Mouse (Mus musculus) forebrain, embryonic 16.5 days (tissue): ENCODE measurements at regions not wholly inside any gene's neighbourhood (a gene's known extent, or its start where the extent isn't known, plus 50 kb on each side); places are given as distances from the start of the nearest gene placed in this dataset.
"Not testable (repeated sequence)": the region's sequence is repeated elsewhere in the genome, so short reads cannot be mapped to it uniquely, and the experiment has no call there.

Experiments used
- ATAC-seq: fragments of 200-750 bp; cut with Nextera tagmentation; 2 replicates; pipeline ENCODE4 v1.8.0; 2017; ENCODE audit warnings: mild to moderate bottlenecking, moderate library complexity
- H3K27ac ChIP-seq: fragments of 300-500 bp; sonication (generic); 2 replicates; pipeline ENCODE4 v1.5.1; 2014; ENCODE audit warnings: low read length, control low read depth
- H3K27me3 ChIP-seq: fragments of 300-500 bp; sonication (generic); replicated peaks from 2 replicates; pipeline ENCODE4 v1.6.1; 2014; ENCODE audit warnings: low read length; ENCODE audit not compliant: control insufficient read depth, insufficient read depth
- H3K36me3 ChIP-seq: fragments of 300-500 bp; sonication (generic); 2 replicates; pipeline ENCODE4 v1.6.1; 2014; ENCODE audit not compliant: control insufficient read depth, insufficient read depth
- H3K4me1 ChIP-seq: fragments of 300-500 bp; sonication (generic); replicated peaks from 2 replicates; pipeline ENCODE4 v1.6.1; 2014; ENCODE audit warnings: low read length; ENCODE audit not compliant: control insufficient read depth, insufficient read depth
- H3K4me2 ChIP-seq: fragments of 300-500 bp; sonication (generic); 2 replicates; pipeline ENCODE4 v1.6.1; 2014; ENCODE audit warnings: mild to moderate bottlenecking, low read length, control low read depth
- H3K4me3 ChIP-seq: fragments of 300-500 bp; sonication (generic); replicated peaks from 2 replicates; pipeline ENCODE4 v1.5.1; 2014; ENCODE audit warnings: mild to moderate bottlenecking, low read length, control low read depth
- H3K9ac ChIP-seq: fragments of 300-500 bp; sonication (generic); replicated peaks from 2 replicates; pipeline ENCODE4 v1.6.1; 2014; ENCODE audit warnings: low read depth, low read length, control low read depth
- H3K9me3 ChIP-seq: fragments of 300-500 bp; sonication (generic); 2 replicates; pipeline ENCODE4 v1.6.1; 2016; ENCODE audit warnings: low read length; ENCODE audit not compliant: control insufficient read depth
- WGBS: fragments of 180-500 bp; shearing (Covaris S2); extraction: QIAGEN DNeasy Blood & Tissue Kit; methylation state at CpG from one replicate; pipeline ENCODE4 v1.1.7; 2014; 5-methylcytosine and 5-hydroxymethylcytosine counted together

DNA sequence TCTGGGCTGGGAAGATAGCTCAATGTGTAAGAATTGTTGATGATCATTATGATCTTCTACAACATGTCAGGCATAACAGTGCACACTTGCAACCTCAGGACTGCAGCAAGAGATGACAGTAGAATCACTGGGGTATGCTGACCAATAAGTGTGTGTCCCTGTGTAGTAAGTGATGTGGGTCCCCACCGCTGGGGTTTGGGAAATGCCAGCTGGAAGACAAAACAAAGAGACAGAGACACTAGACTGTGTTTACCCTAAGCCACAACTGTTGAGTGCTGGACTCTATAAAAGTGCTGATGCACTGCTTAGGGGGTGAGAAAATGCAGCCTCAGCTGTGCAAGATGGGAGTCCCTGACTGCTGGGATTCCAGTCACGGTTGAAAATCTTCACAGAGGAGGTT lies 448.0 kb upstream of the Cox7c start:
- Histone ChIP-seq H3K27ac (no peak overlapping the region), H3K4me1 (no peaks in the 10 kb centered on the region), H3K9me3 (no peaks in the 10 kb centered on the region), H3K4me2 (no peak overlapping the region), H3K9ac (no peak overlapping the region), H3K27me3 (no peaks in the 10 kb centered on the region), H3K36me3 (no peaks in the 10 kb centered on the region), H3K4me3 (no peak overlapping the region)
- peak; percentile 40 for ATAC-seq
- 44% methylated on average over 2 of the region's 2 CpGs for WGBS

GRCm38 (mm10) chr13:86468752-86469151 lies 422.0 kb upstream of the Cox7c start:
- Histone ChIP-seq H3K9ac (no peak overlapping the region), H3K27me3 (no peaks in the 10 kb centered on the region), H3K4me2 (no peak overlapping the region), H3K9me3 (no peaks in the 10 kb centered on the region), H3K36me3 (no peaks in the 10 kb centered on the region), H3K4me1 (no peaks in the 10 kb centered on the region), H3K4me3 (no peak overlapping the region), H3K27ac (no peak overlapping the region)
- no peak for ATAC-seq
- 77% methylated on average over 4 of the region's 4 CpGs for WGBS

DNA sequence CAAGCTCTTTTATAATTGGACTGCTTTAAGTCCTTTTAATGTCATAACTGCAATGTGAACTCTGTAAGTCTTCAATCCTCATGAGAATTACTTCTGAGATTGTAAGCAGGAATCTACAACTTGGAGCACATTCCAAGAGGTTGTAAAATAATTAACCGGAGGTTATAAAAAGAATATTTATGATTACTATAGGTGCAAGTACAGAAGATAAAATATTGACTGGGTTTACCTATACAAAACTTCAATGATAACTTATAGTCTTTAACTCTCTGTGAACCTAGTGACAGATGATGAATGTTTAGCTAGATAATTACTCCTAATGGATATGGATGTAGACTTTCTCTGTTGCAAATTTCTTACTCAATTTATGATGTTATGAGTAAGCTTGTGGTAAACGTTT lies 375.9 kb upstream of the Cox7c start:
- Histone ChIP-seq H3K9me3 (no peaks in the 10 kb centered on the region), H3K36me3 (no peaks in the 10 kb centered on the region), H3K4me2 (no peak overlapping the region), H3K4me1 (no peaks in the 10 kb centered on the region), H3K27ac (no peak overlapping the region), H3K9ac (no peak overlapping the region), H3K27me3 (no peaks in the 10 kb centered on the region), H3K4me3 (no peak overlapping the region)
- WGBS = 88% methylated on average over 2 of the region's 2 CpGs
- no peak for ATAC-seq

- Histone ChIP-seq H3K27ac (no peak overlapping the region), H3K4me3 (no peak overlapping the region), H3K4me2 (no peak overlapping the region), H3K9ac (no peak overlapping the region), H3K27me3 (no peaks in the 10 kb centered on the region), H3K36me3 (no peaks in the 10 kb centered on the region), H3K9me3 (no peaks in the 10 kb centered on the region), H3K4me1 (no peaks in the 10 kb centered on the region)
- 91% methylated on average over 3 of the region's 3 CpGs for WGBS
- ATAC-seq = no peak
These were observed 334.7 kb upstream of the Cox7c start for GRCm38 (mm10) chr13:86381363-86381762.

DNA sequence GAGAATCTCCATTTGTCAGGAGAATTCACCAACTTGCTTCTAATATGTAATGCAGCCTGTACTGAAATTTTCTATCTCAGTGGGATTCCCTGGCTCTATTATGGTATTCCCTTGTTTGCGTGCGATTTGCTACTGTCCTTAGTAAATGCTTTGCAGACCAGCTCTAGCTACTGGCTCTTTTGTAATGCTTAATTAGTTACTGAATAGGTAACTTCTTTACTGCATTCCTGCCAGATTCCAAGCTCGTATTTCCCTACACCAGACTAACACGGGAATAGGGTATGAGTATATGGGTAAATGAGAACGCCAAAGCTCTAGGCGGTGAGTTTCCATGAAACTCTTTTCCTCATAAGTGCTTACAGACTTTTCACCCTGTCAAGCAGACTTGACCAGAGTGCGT lies 332.5 kb upstream of the Cox7c start:
- H3K4me3 ChIP-seq, H3K27me3 ChIP-seq, H3K4me2 ChIP-seq, ATAC-seq, H3K36me3 ChIP-seq, H3K9me3 ChIP-seq, H3K4me1 ChIP-seq, H3K27ac ChIP-seq, H3K9ac ChIP-seq: not testable (repeated sequence)
- 22% methylated on average over 7 of the region's 7 CpGs for WGBS

DNA sequence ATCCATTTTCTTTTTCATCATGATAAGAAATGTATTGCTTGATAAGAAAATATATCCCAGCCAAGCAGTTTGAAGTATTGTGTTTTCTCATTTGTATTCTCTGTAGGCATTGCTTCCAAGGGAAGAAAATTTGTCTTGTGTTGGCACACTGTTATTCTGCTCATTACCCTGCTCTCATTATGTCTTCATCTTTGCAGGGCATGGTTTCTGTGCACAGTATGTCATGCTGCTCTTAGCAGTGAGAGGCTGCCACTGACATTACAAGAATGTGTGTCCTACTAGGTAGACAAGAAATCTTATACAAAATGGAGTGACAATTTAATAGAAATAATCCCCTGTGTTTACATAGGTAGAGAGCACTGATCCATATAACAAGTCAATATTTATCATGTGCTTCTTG lies 329.1 kb upstream of the Cox7c start:
- Histone ChIP-seq H3K9ac (no peak overlapping the region), H3K9me3 (no peaks in the 10 kb centered on the region)
- no peak for ATAC-seq

DNA sequence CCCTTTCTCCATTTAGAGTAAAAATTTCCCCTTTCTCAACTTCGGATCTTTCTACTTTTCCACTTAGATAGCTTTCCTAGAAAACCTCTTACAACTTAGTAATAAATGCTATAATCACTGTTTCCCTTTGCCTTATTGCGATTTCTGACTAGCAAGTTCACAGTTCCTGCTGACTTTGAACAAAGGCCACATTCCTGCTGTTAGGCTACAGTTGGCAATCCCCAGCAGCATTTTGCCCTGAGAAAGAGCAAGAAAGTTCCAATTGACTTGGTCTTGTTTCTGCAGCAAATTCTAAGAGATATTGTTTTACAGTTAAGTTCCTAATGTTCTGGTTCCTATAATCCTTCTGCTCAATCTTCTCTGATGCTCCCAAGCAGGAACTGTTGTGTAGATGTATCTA lies 299.2 kb upstream of the Cox7c start:
- Histone ChIP-seq H3K4me3 (no peak overlapping the region), H3K27ac (no peak overlapping the region), H3K9me3 (no peaks in the 10 kb centered on the region), H3K9ac (no peak overlapping the region), H3K4me2 (no peak overlapping the region), H3K4me1 (no peaks in the 10 kb centered on the region), H3K36me3 (no peaks in the 10 kb centered on the region), H3K27me3 (no peaks in the 10 kb centered on the region)
- WGBS = 76% methylated on average over 2 of the region's 2 CpGs
- no peak for ATAC-seq

More for the DNA sequence above, 329.1 kb upstream of the Cox7c start:
- H3K4me1 ChIP-seq = no peaks in the 10 kb centered on the region
- H3K4me2 ChIP-seq = no peak overlapping the region
- H3K27me3 ChIP-seq = no peaks in the 10 kb centered on the region
- H3K36me3 ChIP-seq = no peaks in the 10 kb centered on the region
- no peak overlapping the region for H3K27ac ChIP-seq
- H3K4me3 ChIP-seq = no peak overlapping the region

DNA sequence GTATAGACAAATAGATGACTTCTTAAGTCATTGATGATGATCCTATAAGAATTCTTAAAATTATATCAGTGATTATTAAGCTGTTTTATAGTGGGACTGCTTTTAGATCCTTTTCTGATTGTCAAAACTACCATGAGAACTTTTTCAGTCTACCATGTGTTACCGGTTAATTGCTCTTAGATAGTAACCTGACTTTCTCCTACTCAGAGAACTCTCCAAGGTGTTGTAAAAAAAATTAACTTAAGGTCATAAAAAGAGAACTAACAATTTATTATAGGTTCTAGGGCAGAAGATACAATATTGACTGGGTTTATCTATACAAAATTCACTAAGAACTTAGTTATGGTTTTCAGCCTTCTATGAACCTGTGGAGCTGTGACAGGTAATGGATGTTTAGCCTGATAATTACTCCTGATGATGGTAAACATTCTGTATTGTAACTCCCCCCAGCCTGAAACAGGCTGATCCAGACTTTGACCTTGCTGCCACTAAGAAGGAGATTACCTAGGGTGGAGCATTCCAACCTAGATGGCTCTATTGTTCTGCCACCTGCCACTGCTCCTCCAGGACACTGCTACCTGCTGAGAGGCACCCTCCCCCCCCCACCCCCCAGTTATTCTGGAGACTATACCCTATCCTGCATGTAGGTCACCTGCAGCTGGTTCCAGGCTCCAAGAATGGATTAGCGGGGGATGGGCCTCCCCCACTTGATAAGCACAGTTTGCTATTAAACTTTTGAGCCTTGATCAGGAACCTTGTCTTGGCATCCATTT lies 298.4 kb upstream of the Cox7c start:
- Histone ChIP-seq H3K4me3 (no peak overlapping the region), H3K27me3 (no peaks in the 10 kb centered on the region), H3K4me2 (no peak overlapping the region), H3K27ac (no peak overlapping the region), H3K9ac (no peak overlapping the region), H3K36me3 (no peaks in the 10 kb centered on the region), H3K4me1 (no peaks in the 10 kb centered on the region), H3K9me3 (no peaks in the 10 kb centered on the region)
- ATAC-seq = no peak
- WGBS = 98% methylated on average over 2 of the region's 2 CpGs

- WGBS = 66% methylated on average over 3 of the region's 3 CpGs
These were observed 289.8 kb upstream of the Cox7c start for GRCm38 (mm10) chr13:86336471-86336870.

More at GRCm38 (mm10) chr13:86336471-86336870, 289.8 kb upstream of the Cox7c start:
- Histone ChIP-seq H3K4me1 (no peaks in the 10 kb centered on the region), H3K36me3 (no peaks in the 10 kb centered on the region), H3K9me3 (no peaks in the 10 kb centered on the region), H3K9ac (no peak overlapping the region), H3K27ac (no peak overlapping the region), H3K4me2 (no peak overlapping the region), H3K4me3 (no peak overlapping the region), H3K27me3 (no peaks in the 10 kb centered on the region)
- ATAC-seq = no peak
